Mouse (Mus musculus) liver, postnatal 0 days (tissue): ENCODE results near the gene Entpd5. TPM values are rescaled to one million over a fixed set of nuclear protein-coding genes. Genes with fewer than 3 reads are reported as not detected.
A peak's percentile ranks its signal among the peaks of the same experiment; 100 is the strongest.

ENCODE experiments used
- ATAC-seq: fragments of 200-750 bp; cut with Nextera tagmentation; 2 replicates; pipeline ENCODE4 v1.8.0; 2017; ENCODE audit warnings: mild to moderate bottlenecking, moderate library complexity
- DNase-seq: peaks from one replicate; pipeline ENCODE4 v3.0.0-alpha.2; 2016
- H3K27ac ChIP-seq: fragments of 300-500 bp; sonication (generic); 2 replicates; pipeline ENCODE4 v1.5.1; 2014; ENCODE audit warnings: antibody characterized with exemption, moderate library complexity, mild to moderate bottlenecking, low read depth
- H3K27me3 ChIP-seq: fragments of 300-500 bp; sonication (generic); 2 replicates; pipeline ENCODE4 v1.6.1; 2014; ENCODE audit warnings: low read length, control low read depth, mixed read lengths; ENCODE audit not compliant: insufficient read depth
- H3K36me3 ChIP-seq: fragments of 300-500 bp; sonication (generic); replicated peaks from 2 replicates; pipeline ENCODE4 v1.6.1; 2014; ENCODE audit warnings: mild to moderate bottlenecking, control low read depth, low read length, moderate library complexity, mixed read lengths; ENCODE audit not compliant: insufficient read depth
- H3K4me1 ChIP-seq: fragments of 300-500 bp; sonication (generic); 2 replicates; pipeline ENCODE4 v1.6.1; 2014; ENCODE audit warnings: antibody characterized with exemption, mild to moderate bottlenecking, control low read depth; ENCODE audit not compliant: insufficient read depth
- H3K4me2 ChIP-seq: fragments of 300-500 bp; sonication (generic); 2 replicates; pipeline ENCODE4 v1.6.1; 2014; ENCODE audit warnings: low read depth, mild to moderate bottlenecking, low read length, moderate library complexity, mixed read lengths
- H3K4me3 ChIP-seq: fragments of 300-500 bp; sonication (generic); 2 replicates; pipeline ENCODE4 v1.5.1; 2014; ENCODE audit warnings: low read depth, low read length
- H3K9ac ChIP-seq: fragments of 300-500 bp; sonication (generic); replicated peaks from 2 replicates; pipeline ENCODE4 v1.6.1; 2014; ENCODE audit warnings: mild to moderate bottlenecking, moderate library complexity
- H3K9me3 ChIP-seq: fragments of 300-500 bp; sonication (generic); 2 replicates; pipeline ENCODE4 v1.6.1; 2016; ENCODE audit warnings: mild to moderate bottlenecking, control low read depth, low read length, mixed read lengths
- CTCF ChIP-seq: sonication (generic); IDR thresholded peaks from 2 replicates; pipeline ENCODE4 v1.5.1; 2016; ENCODE audit warnings: antibody characterized with exemption, low read depth
- EP300 ChIP-seq: IDR thresholded peaks from 2 replicates; pipeline ENCODE4 v1.6.1; 2016; ENCODE audit warnings: antibody characterized with exemption, low read depth, mild to moderate bottlenecking
- WGBS: fragments of 180-500 bp; shearing (Covaris S2); extraction: QIAGEN DNeasy Blood & Tissue Kit; methylation state at CpG from one replicate; pipeline ENCODE4 v1.1.7; 2014; ENCODE audit not compliant: insufficient replicate concordance; 5-methylcytosine and 5-hydroxymethylcytosine counted together
- polyA plus RNA-seq: library from polyadenylated mRNA; unstranded; fragments of >200 nt; fragmentation: Nextera tagmentation; extraction: Ambion mirVana; gene quantifications from 2 replicates; pipeline ENCODE4 v1.2.1, GENCODE M21; 2015

Entpd5 gene
- polyA plus RNA-seq, 1 experiment from 2014 or later: 24.8 TPM

DNA sequence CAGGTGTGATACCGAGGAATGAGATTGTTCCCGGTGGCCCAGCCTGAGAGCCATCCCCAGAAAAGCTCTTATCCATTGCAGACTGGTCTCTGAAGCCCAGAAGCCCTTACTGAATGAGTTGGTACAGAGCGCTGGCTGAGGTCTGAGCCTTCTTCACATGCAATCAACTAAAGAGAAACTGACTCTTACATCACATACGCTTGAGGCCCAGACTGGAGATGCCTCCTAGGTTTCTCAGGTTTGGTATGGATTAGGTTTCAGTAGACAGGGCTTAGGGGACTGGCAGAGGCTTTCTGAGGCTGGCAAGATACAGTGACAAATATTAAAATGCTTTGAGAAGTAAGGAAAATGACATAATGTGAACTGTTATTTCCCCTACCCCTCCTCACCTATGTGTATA lies 23.4 kb downstream of the Entpd5 start:
- ATAC-seq (no peak), DNase-seq (no peak)
- Histone ChIP-seq H3K27me3 (no peaks in the 10 kb centered on the region), H3K9ac (no peak overlapping the region), H3K4me2 (no peak overlapping the region), H3K27ac (peak overlapping the region; percentile 87), H3K36me3 (peaks cover 3% of the 10 kb centered on the region; the same call in 1 of the 2 replicates), H3K9me3 (no peaks in the 10 kb centered on the region), H3K4me3 (no peak overlapping the region), H3K4me1 (peaks cover 32% of the 10 kb centered on the region)
- TF ChIP-seq EP300 (no peak), CTCF (no peak)
- WGBS: 79% methylated on average over 4 of the region's 4 CpGs

DNA sequence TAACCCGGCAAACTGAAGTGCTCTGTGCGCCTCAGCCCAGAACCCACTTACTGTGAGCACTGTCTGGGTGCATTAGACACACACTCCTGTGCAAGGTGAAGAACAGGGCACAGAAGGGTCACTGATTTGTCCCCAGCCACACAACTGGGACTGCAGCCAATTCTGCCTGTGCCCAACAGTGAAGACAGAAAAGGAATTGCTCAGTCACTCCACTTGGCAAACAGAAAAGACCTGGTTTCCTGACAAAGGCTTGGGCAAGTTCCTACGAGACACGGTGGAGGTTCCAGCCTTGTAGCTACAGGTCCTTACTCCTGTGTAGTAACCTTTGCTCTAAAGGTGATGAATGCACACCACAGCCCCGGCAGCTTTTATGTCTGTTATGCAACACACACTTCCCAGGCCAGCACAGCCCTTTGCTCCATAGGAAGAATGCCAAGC lies 24.2 kb downstream of the Entpd5 start:
- 0 out of 2 replicates have a peak overlapping the region, but pooled peaks have one; percentile 15 for H3K4me2 ChIP-seq
- H3K27ac ChIP-seq: peak overlapping the region; percentile 87
- TF ChIP-seq CTCF (no peak), EP300 (peak; percentile 60; the same call in 1 of the 2 replicates)
- H3K9ac ChIP-seq: peak overlapping the region; percentile 44; the same call in 1 of the 2 replicates
- H3K9me3 ChIP-seq: no peaks in the 10 kb centered on the region
- ATAC-seq (peak; percentile 90), DNase-seq (peak; percentile 58)
- WGBS: 50% methylated on average over 5 of the region's 5 CpGs
- peaks cover 32% of the 10 kb centered on the region for H3K4me1 ChIP-seq
- H3K27me3 ChIP-seq: no peaks in the 10 kb centered on the region
- H3K36me3 ChIP-seq: peaks cover 3% of the 10 kb centered on the region; the same call in 1 of the 2 replicates
- H3K4me3 ChIP-seq: no peak overlapping the region

DNA sequence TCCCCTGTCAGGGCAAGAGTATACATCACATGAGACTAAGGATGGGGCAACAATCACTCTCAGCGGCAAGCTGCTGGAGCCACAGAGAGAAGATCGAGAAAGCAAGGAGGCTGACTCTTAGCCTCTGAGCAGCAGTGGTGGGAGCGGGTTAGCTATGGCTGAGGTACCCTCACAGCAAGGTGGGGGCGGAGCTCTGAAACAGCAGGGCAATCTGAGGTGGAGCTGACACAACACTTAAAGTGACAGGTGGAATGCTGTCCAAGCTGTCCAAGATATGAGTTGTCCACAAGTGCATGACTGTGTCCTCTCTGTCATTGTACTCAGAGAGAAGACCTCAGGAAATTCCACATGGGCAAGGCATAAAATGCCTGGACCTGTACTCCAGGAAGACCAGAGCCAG lies 26.5 kb downstream of the Entpd5 start:
- H3K36me3 ChIP-seq: peaks cover 17% of the 10 kb centered on the region; the same call in 1 of the 2 replicates
- H3K27ac ChIP-seq: no peak overlapping the region
- DNase-seq: no peak
- no peak overlapping the region for H3K4me2 ChIP-seq
- WGBS: 84% methylated on average over 4 of the region's 4 CpGs
- no peak overlapping the region for H3K9ac ChIP-seq
- H3K9me3 ChIP-seq: no peaks in the 10 kb centered on the region
- no peak overlapping the region for H3K4me3 ChIP-seq
- no peak for ATAC-seq
- H3K4me1 ChIP-seq: peaks cover 17% of the 10 kb centered on the region
- TF ChIP-seq CTCF (no peak), EP300 (no peak)
- H3K27me3 ChIP-seq: no peaks in the 10 kb centered on the region

DNA sequence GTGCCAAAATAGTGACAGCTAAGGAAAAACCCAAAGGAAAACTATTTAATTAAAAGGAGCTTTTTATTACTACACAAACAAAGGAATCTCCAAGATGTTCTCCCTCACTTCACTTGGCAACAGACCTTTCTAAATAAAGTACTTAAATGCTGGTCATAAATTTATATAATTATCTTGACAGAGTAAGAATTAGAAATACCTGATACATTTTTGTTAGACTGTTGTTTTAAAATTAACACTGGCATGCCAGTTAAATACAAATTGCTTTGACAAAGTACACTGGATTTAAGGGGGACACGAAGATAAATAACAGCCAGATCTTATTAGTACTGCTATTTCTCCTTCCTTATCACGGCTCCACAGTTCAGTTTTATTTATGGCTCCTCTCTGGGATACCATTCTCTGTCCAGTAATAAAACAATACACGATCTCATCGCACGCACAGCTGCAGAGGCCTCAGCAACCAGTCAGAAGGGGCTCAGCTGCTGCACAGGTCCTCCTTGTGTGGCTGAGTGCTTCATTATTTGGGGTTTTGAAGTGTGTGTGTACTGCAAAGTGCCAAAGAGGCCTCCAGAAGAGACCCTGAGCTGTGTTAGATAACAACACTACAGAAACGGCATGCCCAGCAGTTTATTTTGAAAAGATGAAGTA lies 34.9 kb downstream of the Entpd5 start:
- Histone ChIP-seq H3K9ac (no peak overlapping the region), H3K27me3 (no peaks in the 10 kb centered on the region), H3K9me3 (no peaks in the 10 kb centered on the region), H3K4me2 (no peak overlapping the region), H3K36me3 (peaks cover 66% of the 10 kb centered on the region), H3K27ac (no peak overlapping the region), H3K4me3 (no peak overlapping the region), H3K4me1 (no peaks in the 10 kb centered on the region)
- 83% methylated on average over 6 of the region's 6 CpGs for WGBS
- TF ChIP-seq EP300: no peak
- no peak for TF ChIP-seq CTCF
- DNase-seq (no peak), ATAC-seq (no peak)

DNA sequence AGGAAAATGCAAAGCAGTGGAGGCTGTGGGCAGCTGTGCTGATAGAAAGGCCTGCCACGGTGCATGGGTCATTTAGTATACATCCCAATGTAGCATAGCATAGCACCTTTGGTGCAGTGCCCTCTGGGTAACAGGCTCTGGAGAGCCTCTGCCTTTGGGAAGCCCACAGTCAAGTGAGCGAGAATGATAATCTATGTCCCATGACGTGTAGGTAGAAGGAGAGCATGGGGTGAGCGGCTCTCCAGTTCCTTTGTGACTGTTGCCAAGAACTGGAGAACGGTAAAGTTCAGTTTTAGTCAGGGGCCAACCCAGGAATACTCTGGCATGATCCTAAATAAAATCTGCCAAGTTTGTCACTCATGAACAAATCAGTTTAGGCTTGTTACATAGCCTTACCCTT lies 37.2 kb downstream of the Entpd5 start:
- no peak for DNase-seq
- WGBS: 92% methylated on average over 5 of the region's 5 CpGs
- Histone ChIP-seq H3K27ac (no peak overlapping the region), H3K4me1 (no peaks in the 10 kb centered on the region), H3K36me3 (peaks cover 67% of the 10 kb centered on the region), H3K4me3 (no peak overlapping the region), H3K4me2 (no peak overlapping the region), H3K9ac (no peak overlapping the region), H3K27me3 (no peaks in the 10 kb centered on the region), H3K9me3 (no peaks in the 10 kb centered on the region)
- no peak for TF ChIP-seq CTCF
- no peak for TF ChIP-seq EP300
- ATAC-seq: no peak

DNA sequence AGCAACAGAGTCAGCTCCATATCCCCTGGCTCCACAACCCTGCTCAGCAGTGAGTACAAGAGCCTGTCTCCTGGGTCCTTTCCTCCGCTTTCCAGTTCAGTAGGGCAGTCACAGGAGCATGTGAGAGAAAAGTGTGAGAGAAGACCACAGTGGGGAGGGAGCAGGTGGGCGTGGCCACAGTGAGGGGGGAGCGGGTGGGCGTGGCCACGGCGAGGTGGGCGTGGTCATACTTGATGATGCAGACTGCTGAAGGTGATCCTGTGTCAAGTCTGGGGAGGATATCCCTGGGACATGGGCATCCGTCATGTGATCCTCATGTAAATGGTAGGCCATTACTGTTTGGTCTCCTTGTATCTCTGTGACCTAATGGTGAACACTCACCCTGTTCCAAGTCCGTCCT lies 41.9 kb downstream of the Entpd5 start:
- H3K36me3 ChIP-seq: peaks cover 41% of the 10 kb centered on the region
- H3K9me3 ChIP-seq: no peaks in the 10 kb centered on the region
- H3K4me3 ChIP-seq: no peak overlapping the region
- 53% methylated on average over 9 of the region's 9 CpGs for WGBS
- DNase-seq (peak; percentile 58), ATAC-seq (no peak)
- no peak overlapping the region for H3K4me2 ChIP-seq
- H3K27ac ChIP-seq: no peak overlapping the region
- peaks cover 10% of the 10 kb centered on the region for H3K4me1 ChIP-seq
- no peak overlapping the region for H3K9ac ChIP-seq
- no peaks in the 10 kb centered on the region for H3K27me3 ChIP-seq
- TF ChIP-seq EP300: no peak
- TF ChIP-seq CTCF: no peak
